Mouse (Mus musculus) brain, embryonic 18.5 days (tissue): ENCODE measurements around the gene Treml4.

Experiments used
- DNase-seq: peaks from one replicate; pipeline ENCODE4 v3.0.0-alpha.2; 2012; ENCODE audit warnings: low read depth, low spot score

Gene Treml4

DNA sequence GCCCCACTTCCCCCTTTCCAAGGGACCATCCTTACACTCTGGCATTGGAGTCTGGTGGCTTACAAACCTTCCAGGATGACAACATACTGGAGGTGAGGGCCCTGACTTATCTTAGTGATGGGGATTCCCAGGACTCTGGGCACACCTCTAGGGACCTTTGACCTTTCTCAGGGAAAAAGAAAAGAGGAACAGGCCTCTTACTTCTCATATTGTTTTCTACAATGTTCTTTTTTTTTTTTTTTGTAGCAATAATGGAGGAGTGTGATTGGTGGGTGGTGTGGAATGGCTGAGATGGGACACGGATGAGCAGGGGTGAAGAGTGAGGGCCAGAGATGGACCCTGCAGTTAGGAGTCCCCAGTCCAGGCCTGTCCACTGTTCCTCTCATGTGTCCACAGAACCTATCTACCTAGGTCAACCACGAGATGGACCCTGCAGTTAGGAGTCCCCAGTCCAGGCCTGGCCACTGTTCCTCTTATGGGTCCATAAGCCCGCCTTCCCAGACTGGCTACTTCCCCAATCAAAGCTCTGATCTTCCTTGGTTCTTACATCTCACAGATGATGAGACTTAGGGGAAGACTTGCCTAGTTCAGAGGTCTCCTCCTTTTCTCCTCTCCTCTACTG is at the start of gene Treml4:
Gene Treml4, plus strand, starts transcription at position 555 of the 622 bp plus-strand sequence.
- no peak for DNase-seq

DNA sequence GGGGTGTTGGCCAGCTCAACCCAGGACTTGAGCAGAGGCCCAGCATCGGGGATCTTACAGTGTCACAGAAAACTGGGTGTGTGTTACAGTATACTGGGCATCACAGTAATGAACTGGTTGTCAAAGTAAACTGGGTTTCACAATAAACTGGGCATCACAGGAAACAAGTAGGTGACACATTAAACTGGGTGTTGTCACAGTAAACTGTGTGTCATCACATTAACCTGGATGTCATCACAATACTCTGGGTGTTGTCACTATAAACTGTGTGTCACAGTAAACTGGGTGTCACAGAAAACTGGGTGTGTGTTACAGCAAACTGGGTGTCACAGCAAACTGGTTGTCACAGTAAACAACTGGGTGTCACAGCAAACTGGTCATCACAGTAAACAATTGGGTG is 48.7 kb upstream of the Treml4 start:
- DNase-seq = no peak

DNA sequence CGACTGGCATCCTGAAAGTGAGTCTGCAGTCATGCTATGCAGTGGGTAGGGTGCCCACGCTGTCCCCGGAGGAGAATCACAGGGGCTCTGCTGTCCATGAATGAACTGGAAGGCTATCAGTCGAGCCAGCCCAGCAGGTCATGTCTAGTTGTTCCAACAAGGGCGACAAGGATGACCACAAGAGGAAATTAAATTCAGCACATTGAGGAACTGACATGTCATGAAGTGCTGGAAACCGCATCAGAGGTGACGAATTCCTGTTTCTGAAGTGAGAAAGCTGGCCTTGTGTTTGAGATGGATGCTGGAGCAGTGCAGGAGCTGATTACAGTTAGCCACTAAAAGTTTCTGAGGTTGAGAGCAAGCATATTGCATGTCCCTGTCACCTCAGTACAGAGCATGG is 33.4 kb upstream of the Treml4 start:
- DNase-seq = no peak

DNA sequence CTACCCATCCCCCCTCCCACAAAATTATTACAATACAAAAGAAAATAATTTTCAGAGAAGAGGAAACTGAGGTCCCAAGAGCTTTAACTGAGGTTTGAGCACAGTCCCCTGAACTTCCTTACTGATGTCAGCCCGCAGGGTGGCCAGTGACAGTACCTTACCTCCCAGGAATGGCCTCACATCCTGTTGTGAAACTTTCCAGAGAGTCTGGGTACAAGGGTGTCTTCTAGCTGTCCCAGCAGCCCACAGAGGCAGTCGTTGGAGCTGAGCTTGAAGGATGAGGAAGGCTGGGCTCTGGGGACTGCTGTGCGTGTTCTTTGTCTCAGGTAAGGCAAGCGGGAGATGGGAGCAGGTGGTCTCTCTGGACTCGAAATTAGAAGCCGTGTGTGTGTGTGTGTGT is 31.6 kb upstream of the Treml4 start, which contains the start of gene Trem1:
Gene Trem1, plus strand, starts transcription at position 251 of the 400 bp plus-strand sequence.
- no peak for DNase-seq

DNA sequence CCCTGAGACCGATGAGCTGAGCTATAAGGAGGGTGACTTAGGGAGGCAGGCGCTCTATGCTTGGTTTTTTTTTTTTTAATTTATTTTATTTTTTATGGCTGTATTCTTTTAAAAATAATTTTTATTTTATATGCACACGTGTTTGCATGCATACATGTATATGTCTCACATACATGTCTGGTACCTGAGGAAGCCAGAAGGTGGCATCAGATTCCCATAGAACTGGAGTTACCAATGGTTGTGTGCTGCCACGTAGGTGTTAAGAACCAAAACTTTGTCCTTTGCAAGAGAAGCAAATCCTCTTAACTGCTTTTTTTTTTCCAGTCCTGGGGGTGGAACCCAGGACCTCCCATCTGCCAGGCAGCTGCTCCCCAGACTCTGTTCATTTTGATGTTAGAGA is 30.3 kb upstream of the Treml4 start:
- DNase-seq = no peak

DNA sequence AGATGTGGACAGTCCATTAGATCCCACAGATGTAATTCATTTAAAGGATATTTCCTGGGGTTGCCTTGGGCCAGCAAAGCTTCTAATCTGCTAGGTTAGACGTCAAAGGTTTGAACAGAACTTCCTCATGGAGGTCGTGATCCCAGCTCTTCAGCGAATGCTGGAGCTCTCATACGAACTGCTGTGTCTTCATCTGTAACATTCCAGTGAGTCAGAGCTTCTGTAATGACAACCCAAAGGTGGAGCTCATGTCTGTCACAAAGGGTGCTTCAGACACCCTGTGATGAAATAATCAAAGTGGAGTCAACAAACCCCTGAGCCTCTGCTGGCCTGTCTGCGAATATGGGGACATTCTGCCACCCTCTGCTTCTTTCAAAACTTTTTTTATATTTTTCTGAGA is 29.5 kb upstream of the Treml4 start:
- DNase-seq = no peak

DNA sequence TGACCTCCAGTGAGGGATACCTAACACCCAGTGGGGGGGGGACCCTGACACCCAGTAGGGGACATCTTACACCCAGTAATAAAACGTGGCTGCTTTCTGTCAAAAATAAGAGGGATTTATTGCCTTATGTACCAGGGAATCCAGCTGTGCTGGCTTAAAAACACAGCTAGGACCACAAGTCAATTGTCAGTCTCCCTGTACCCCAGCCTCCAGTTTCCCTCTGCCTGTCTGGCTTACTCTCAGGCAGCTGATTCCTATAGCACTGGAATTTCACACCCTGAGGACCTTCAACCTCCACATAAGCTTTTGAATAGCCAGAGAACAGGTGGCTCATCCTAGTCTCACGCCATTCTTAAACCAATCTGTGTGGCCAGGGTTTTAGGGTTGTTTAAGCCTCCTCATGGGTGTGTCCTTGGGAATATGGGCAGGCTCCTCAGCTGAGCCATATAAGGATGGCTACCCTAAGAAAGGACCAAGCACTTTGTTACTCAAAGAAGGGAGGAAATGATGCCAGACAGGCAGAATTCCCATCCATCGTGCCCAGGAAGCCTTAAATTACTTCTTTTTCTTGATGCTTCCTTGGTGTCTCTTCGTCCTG is 28.2 kb upstream of the Treml4 start:
- no peak for DNase-seq

DNA sequence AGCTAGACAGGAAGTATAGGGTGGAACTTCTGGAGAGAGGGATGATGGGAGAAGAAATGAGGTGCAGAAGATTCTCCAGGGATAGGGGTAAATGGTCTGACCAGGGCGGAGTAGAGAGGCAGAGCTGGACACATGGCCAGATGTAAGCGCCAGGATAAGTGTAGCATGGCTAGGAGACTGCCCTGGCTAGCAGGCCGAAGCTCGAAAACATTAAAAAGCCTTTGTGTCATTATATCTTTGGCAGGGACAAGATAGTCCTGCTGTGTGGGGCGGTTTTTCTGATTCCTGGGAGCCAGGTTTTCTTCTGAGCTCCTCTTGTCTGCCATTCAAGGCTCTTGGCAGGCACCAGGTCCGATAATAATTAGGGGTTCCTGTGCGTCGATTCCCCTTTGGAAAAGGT is 26.5 kb upstream of the Treml4 start:
- no peak for DNase-seq

DNA sequence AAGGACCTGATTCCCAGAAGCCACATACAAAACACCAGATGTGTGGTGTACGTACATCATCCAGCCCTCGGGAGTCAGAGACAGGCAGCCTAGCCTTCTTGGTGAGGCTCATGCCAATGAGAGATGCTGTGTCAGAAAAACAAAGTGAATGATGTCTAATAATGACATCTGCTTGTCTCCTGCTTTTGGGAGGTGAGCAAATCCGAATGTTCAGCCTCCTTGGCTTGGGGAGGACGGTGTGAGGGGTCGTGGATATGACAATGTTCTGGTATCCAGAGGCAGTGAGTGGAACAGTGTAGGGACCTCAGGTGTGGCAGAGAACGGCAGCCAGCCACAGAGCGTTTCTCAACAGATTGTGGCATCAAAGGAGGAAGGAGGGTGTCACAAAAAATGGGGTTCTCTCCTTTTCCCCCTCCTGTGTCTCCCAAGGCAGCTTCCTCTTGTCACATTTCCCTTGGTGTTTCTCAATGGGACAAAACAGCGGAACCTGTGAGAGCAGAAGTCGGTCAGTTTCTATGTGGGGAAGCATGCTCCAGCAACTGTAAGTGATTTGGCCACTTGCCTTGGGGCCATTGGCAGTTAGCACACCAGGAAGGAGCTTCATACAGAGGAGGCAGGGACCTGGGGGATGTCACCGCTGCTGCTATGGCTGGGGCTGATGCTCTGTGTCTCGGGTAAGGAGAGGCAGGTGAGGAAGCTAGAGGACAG is 16.7 kb upstream of the Treml4 start, which contains the start of gene Trem3:
Gene Trem3, plus strand, starts transcription at position 557 of the 708 bp plus-strand sequence.
- DNase-seq = no peak

DNA sequence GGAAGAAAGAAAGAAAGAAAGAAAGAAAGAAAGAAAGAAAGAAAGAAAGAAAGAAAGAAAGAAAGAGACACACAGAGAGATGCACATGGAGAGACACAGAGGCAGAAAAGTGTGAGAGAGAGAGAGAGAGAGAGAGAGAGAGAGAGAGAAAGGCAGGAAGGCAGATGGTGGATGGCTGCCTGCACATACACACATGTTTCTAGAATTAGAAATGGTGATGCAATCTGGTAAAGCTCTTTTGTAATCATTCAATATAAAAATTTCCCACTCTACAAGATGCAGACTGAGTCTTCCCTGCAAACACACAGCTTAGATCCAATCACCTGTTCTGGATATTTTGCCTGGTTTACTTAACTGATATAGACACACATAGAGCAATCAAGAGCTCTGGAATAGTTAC is 15.1 kb upstream of the Treml4 start:
- no peak for DNase-seq

DNA sequence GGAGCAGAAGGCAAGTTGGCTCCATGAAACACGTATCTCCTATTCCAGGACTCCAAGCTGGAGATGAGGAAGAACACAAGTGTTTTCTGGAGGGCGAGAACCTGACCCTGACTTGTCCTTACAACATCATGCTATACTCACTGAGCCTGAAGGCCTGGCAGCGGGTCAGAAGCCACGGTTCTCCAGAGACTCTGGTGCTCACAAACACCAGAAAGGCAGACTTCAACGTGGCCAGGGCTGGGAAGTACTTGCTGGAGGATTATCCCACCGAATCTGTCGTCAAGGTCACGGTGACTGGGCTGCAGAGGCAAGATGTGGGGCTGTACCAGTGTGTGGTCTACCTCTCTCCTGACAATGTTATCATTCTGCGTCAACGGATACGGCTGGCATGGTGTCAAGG is 14.6 kb upstream of the Treml4 start:
- DNase-seq = no peak

DNA sequence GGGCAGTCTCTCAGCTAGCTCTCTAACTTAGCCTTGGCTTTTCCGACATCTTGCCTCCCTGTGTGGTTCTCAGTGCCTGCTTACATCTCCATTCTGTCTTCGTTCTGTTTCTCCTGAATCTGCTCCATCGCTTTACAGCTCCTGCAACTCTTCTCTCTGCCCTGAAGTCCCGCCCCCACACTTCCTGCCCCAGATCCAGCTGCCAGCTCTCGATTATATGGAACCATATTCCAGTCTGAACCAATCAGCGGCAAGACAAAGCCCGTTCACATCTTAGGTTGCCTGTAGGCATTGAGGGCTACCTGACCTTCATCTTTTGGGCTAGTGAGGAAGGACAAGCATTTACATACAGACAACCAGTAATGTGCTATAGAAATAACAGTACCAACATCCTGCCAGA is 13.5 kb upstream of the Treml4 start:
- no peak for DNase-seq

DNA sequence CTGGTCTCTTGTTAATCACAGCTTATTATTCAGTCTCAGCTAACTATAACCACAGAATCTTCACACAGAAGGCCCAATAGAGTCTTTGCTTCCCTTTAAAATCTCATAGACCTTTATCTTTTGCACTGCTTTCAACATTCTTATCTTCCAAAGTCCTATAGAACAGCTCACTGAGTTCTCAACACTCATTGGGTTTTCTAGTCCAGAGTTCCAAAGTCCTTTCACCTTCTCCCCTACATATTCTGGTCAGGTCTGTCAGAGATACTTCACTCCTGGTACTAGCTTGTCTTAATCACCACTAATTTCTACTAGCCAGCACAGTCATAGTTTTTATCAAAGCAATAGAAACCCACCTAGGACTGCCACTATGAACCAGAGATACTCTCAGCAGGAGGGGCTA is 7.5 kb upstream of the Treml4 start:
- no peak for DNase-seq

DNA sequence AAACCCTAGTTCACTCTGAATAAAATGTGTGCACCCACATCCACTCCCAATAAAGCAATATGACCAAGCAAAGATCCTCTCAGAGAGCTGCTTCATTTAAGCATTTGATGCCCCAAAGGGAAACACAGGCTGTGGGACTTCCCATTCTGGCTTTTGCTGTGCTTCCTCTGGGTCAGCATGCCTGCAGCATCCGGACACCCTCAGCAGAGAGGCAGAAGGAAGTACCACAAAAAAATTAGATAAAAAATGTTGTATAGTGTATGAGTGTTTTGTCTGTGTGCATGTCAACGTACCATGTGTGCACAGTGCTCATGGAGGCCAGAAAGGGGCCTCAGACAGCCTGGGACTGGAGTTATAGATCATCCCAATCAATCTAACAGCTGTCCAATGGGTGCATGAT is 2.2 kb upstream of the Treml4 start:
- DNase-seq = no peak

DNA sequence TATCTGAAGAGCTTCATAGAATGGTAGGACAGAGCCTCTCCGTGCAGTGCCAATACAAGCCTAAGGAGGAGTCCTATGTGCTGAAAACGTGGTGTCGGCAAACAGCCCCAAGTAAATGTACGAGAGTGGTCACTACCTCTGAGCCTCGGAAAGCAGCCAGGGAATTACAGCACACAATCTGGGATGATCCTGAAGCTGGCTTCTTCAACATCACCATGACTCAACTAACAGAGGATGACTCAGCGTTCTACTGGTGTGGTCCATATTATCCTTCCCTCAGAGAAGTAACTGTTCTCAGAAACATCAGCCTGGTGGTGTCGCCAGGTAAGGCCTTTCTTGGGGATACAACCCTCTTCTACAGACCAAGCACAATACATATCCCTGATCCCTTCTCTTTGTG is 567 bp downstream of the Treml4 start:
- no peak for DNase-seq

DNA sequence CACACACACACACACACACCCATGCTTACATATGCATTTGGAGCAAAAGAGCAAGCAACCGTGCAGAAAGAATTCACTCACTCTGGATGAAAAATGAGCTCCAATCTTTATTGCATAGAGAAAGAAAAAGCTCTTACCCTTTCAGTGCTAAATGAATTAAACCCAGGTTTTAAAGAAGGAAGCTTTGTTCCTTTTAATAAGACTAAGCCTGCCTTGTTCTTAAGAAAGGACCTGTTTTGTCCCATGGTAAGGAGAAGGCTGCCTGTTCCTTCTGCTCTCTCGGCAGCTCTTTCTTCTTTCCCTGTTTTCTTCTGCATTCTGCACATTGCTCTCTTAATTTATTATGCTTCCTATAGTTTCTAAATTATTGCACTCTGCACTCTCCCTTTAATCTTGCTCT is 2.0 kb downstream of the Treml4 start:
- DNase-seq = no peak

DNA sequence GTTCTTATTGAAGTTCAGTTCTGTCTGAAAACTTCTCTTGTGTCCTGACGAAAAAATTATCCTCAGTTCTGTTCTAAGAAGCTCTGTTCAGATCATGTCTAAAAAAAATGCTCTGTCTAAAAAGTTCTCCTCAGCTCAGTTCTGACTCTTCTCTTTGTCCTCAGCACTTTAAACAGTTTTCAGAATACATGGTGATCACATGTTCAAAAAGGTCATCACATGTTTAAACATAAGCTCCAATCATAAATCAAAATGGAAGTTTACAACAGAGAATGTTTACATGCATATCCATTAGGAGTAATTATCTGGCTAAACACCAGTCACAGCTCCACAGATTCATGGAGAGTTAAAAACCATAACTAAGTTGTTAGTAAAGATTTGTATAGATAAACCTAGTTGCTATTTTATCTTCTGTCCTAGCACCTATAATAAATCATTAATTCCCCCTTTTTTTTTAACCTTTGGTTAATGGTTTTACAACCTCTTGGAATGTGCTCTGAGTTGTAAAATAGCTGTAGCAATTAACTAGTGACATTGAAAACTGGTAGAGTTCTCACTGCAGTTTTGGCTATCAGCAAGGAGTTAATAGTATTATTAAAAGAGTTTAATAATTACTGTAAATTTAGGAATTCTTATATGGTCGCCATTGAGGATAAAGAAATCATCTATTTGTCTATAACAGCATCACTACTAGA is 2.7 kb downstream of the Treml4 start:
- no peak for DNase-seq

DNA sequence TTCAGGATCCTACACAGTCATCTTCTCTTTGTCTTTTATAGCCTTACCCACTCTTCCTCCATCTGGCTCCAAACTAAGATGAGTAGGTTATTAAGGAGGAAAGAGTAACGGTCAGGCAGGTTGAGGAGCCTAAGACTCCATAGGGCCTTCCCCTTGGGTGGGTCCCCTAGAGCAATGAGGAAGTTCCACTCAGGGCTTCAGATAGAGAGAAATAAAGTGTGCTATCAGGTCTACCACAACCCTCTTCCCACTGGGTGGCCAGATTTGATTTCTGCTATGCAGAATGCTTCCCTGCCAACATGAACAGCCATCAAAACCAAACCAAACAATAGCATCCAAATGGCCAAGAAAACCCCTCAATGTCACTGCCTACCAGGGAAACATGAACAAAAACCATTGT is 3.5 kb downstream of the Treml4 start:
- no peak for DNase-seq

DNA sequence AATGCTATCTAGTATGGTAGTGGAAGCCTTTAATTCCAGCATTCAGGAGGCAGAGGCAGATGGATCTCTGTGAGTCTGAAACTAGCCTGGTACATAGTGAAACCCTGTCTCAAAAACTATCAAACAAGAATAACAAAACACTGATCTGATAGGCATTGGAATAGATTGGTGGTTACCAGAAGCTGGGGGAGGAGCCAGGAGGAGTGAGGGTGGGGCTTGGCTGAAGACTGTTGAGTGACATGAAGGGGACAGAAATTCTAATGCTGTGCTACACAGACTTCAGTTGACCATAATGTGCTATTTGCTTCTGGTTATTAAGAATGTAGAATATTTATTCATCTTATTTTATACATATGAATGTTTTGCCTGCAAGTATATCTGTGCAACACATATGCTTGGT is 4.2 kb downstream of the Treml4 start:
- no peak for DNase-seq

DNA sequence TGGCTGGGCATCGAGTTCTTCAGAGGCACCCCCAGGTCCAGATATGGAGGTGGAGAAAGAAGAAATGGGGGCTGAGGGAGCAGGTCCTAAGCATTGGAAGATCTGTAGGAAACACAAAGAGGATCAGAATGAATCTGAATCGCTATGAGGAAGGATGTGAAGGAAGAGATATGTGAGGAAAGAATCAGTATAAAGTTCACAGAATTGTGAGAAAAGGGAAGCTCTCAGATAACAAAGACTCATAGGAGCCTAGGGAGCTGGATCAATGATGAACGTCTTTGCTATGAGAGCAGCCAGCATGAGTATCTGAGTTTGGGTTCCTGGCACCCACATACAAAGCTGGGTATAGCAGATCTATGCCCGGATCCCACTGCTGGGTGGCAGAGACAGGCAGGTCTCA is 5.7 kb downstream of the Treml4 start:
- DNase-seq = no peak

DNA sequence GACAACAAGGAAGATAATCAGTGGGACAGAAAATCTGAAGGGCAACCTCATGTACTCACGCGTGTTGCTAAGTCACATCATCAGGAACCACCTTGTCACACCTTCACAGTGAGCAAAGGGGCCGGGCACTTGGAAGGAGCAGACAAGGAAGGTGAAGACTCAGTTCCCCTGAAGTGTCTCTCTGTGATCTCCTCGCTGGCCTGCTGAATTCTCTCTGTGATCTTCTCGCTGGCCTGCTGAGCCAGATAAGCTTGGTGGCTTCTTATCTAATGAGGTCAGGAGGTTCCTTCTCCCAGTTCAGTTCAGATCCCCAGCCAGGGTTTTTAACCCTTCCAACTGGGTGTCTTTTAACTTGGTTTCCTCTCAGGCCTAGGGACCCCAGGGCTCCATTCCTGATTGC is 8.1 kb downstream of the Treml4 start:
- DNase-seq = no peak

DNA sequence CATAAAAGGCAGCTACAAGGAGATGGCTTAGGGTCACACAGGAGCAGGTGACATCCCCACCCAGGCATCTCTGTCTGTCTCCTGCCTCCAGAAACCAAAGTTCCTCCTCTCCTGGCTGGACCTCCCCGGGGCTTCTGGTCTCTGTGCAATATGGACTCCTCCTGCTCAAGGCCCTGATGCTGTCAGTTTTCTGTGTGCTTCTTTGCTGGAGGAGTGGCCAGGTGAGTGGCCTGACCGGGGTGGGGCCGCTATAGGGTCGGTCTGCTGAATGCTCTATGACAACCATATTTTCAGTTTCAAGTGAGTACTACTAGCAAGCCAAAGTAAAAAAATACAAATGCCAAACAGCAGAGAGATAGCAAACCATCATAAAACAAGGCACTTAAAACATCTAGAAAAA is 8.5 kb downstream of the Treml4 start:
- DNase-seq = no peak

DNA sequence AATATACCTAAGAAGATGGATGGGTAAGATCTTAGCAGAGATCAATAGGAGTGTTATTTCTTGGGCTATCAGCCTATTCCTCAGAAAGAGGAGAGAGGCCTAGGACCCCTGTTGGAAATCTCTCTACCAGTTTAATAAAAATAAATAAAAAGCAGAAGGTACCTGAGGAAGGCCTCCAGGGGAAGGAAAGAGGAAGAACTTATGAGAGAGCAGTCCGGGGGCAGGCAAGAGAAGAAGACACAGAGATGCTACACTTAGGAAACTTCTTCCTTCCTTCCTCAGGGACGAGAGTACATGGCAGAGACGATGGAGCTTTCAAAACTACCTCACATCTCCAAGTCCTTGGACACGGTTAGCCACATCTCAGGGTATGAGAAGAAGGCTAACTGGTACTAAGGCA is 10.0 kb downstream of the Treml4 start:
- DNase-seq = no peak
